Mouse (Mus musculus) kidney, postnatal 0 days (tissue): ENCODE data around the gene Pygl. TPM values are rescaled to one million over a fixed set of nuclear protein-coding genes. Genes with fewer than 3 reads are reported as not detected.

Experiments used
- ATAC-seq: fragments of 200-750 bp; cut with Nextera tagmentation; replicated peaks from 2 replicates; pipeline ENCODE4 v1.8.0; 2017; ENCODE audit warnings: low read depth, moderate number of reproducible peaks, moderate TSS enrichment, moderate library complexity; ENCODE audit not compliant: low FRiP score
- DNase-seq: peaks from one replicate; pipeline ENCODE4 v3.0.0-alpha.2; 2016; ENCODE audit warnings: low spot score
- H3K27ac ChIP-seq: fragments of 300-500 bp; sonication (generic); 2 replicates; pipeline ENCODE4 v1.5.1; 2014; ENCODE audit warnings: mild to moderate bottlenecking
- H3K27me3 ChIP-seq: fragments of 300-500 bp; sonication (generic); 2 replicates; pipeline ENCODE4 v1.6.1; 2014; ENCODE audit warnings: low read length, mixed read lengths; ENCODE audit not compliant: insufficient read depth
- H3K36me3 ChIP-seq: fragments of 300-500 bp; sonication (generic); 2 replicates; pipeline ENCODE4 v1.6.1; 2014; ENCODE audit warnings: low read length, mixed read lengths; ENCODE audit not compliant: insufficient read depth
- H3K4me1 ChIP-seq: fragments of 300-500 bp; sonication (generic); replicated peaks from 2 replicates; pipeline ENCODE4 v1.6.1; 2014; ENCODE audit warnings: antibody characterized with exemption, low read length, mixed read lengths; ENCODE audit not compliant: insufficient read depth
- H3K4me2 ChIP-seq: fragments of 300-500 bp; sonication (generic); 2 replicates; pipeline ENCODE4 v1.6.1; 2014; ENCODE audit warnings: mild to moderate bottlenecking, low read length, moderate library complexity, mixed read lengths
- H3K4me3 ChIP-seq: fragments of 300-500 bp; sonication (generic); replicated peaks from 2 replicates; pipeline ENCODE4 v1.5.1; 2014; ENCODE audit warnings: low read depth, low read length
- H3K9ac ChIP-seq: fragments of 300-500 bp; sonication (generic); 2 replicates; pipeline ENCODE4 v1.6.1; 2014; ENCODE audit warnings: low read depth, low read length
- H3K9me3 ChIP-seq: fragments of 300-500 bp; sonication (generic); replicated peaks from 2 replicates; pipeline ENCODE4 v1.6.1; 2016; ENCODE audit warnings: low read length, inconsistent platforms, mixed read lengths
- CTCF ChIP-seq: IDR thresholded peaks from 2 replicates; pipeline ENCODE4 v1.5.1; 2016; ENCODE audit warnings: antibody characterized with exemption, low read depth, mild to moderate bottlenecking, moderate library complexity
- WGBS: fragments of 180-500 bp; shearing (Covaris S2); extraction: QIAGEN DNeasy Blood & Tissue Kit; methylation state at CpG from one replicate; pipeline ENCODE4 v1.1.7; 2014; 5-methylcytosine and 5-hydroxymethylcytosine counted together
- polyA plus RNA-seq: library from polyadenylated mRNA; unstranded; fragments of >200 nt; fragmentation: Nextera tagmentation; extraction: Ambion mirVana; gene quantifications from 2 replicates; pipeline ENCODE4 v1.2.1, GENCODE M21; 2015

Pygl gene
- polyA plus RNA-seq, 1 experiment from 2014 or later, result 44.2 TPM

DNA sequence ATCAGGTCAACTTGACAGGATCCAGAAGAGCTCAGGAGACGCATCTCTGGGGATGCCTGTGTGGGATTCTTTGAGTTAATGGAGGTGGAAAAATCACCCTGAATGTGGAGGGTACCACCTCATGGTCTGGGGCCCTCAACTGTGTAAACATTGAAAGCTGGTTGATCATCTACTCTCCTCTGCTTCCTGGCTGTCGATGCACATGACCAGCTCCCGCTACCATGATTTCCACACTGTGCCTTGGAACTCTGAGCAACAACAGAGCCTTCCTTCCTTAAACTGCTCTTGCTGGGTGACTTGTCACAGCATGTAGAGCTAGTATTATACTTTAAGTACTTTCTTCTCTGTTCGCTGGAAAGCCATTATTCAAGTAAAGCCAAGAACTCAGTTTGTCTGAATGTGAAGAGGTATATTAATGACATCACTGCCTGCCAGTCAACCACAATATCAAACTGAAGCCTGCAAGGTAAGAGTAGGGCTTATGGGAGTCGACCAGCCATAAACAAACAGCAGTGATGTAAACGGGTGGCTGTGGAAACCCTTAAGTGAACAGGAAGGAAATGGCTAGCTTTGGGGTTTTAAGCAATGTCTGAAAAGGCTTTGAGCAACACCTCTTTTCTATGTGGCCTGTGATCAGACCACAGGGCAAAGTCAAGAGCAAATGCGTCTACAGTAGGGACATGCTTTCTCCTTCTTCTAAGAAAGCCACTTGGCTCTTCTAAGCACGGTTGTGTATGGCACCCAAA, 12.3 kb downstream of the Pygl start:
- H3K27me3 ChIP-seq, result no peaks in the 10 kb centered on the region
- no peaks in the 10 kb centered on the region; the same call in 1 of the 2 replicates for H3K4me1 ChIP-seq
- no peak overlapping the region for H3K4me3 ChIP-seq
- peak overlapping the region; percentile 39; the same call in 1 of the 2 replicates for H3K27ac ChIP-seq
- H3K9ac ChIP-seq, result no peak overlapping the region
- DNase-seq (no peak), ATAC-seq (no peak; the same call in 1 of the 2 replicates)
- H3K36me3 ChIP-seq, result peaks cover 14% of the 10 kb centered on the region
- H3K9me3 ChIP-seq, result no peaks in the 10 kb centered on the region
- no peak for TF ChIP-seq CTCF
- H3K4me2 ChIP-seq, result no peak overlapping the region
- WGBS, result 64% methylated on average over 8 of the region's 8 CpGs

GRCm38 (mm10) chr12:70216229-70216800, 15.0 kb downstream of the Pygl start:
- Histone ChIP-seq H3K4me2 (no peak overlapping the region), H3K36me3 (peaks cover 14% of the 10 kb centered on the region), H3K27me3 (no peaks in the 10 kb centered on the region), H3K4me3 (no peak overlapping the region), H3K4me1 (no peaks in the 10 kb centered on the region), H3K27ac (no peak overlapping the region), H3K9me3 (no peaks in the 10 kb centered on the region), H3K9ac (no peak overlapping the region)
- no peak for TF ChIP-seq CTCF
- WGBS, result 72% methylated on average over 16 of the region's 16 CpGs
- DNase-seq, result no peak
- no peak for ATAC-seq

DNA sequence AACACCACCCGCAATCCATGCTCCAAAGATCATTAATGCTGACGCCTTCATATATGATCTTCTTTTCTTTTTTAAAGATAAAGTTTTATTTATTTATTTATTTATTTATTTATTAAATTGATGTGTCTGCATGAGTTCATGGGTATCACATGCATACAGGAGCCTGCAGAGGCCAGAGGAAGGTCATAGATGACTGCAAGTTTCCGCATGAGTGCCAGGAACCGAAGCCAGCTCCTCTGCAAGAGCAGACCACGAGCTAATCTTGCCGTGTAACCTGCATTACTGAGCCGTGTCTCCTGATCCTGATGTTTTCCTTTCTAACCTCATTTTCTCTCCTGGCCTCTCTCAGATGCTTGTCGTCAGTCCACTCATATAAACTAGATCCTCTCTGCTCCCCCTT, 17.0 kb downstream of the Pygl start:
- TF ChIP-seq CTCF, result no peak
- Histone ChIP-seq H3K9me3 (no peaks in the 10 kb centered on the region), H3K27ac (peak overlapping the region; percentile 33), H3K9ac (no peak overlapping the region), H3K27me3 (no peaks in the 10 kb centered on the region), H3K4me1 (no peaks in the 10 kb centered on the region), H3K36me3 (peaks cover 14% of the 10 kb centered on the region), H3K4me2 (no peak overlapping the region), H3K4me3 (no peak overlapping the region)
- ATAC-seq (peak; percentile 59; the same call in 1 of the 2 replicates), DNase-seq (peak; percentile 41)
- 45% methylated on average over 8 of the region's 8 CpGs for WGBS

DNA sequence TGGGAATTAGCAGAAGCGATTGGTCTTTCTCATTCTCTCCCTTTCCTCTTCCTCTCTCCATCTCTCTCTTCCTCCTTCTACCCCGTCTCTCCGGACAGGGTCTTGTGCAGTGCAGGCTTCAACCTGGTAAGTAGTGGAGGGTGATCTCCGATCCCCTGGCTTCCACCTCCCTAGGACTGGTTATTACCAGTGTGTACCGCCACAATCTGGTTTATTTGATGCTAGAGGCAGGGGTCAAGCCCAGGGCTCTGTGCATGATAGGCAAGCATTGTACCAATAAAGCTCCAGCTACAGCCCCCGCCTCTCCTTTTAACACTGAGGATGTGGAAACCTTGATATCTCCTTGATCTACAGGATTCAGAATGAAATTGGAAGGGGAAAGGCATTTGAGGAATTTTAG, 17.7 kb downstream of the Pygl start:
- no peak overlapping the region for H3K4me3 ChIP-seq
- H3K4me1 ChIP-seq, result no peaks in the 10 kb centered on the region
- no peak for TF ChIP-seq CTCF
- H3K36me3 ChIP-seq, result peaks cover 12% of the 10 kb centered on the region
- DNase-seq (no peak), ATAC-seq (no peak)
- WGBS, result 70% methylated on average over 6 of the region's 6 CpGs
- H3K9me3 ChIP-seq, result no peaks in the 10 kb centered on the region
- no peak overlapping the region for H3K27ac ChIP-seq
- H3K27me3 ChIP-seq, result no peaks in the 10 kb centered on the region
- H3K9ac ChIP-seq, result no peak overlapping the region
- H3K4me2 ChIP-seq, result no peak overlapping the region

DNA sequence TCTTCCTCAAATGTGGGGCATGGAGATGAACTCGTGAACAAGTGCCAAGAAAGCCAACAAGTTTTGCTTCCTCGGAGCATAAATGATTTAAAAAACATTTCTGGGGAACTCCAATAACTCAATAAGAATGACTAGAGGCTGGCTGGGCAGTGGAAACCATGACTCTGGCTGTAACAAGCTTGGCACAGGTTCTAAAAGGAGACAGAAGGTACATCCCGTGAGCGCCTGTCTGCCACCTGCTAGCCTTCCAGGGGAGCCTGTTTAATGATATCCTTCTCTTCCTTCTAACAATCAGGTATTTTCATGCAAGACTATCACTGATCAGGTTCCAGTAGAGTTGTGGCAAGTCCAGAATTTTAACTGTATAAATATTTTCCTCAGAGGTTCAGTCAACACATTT, 18.8 kb downstream of the Pygl start:
- H3K27ac ChIP-seq, result no peak overlapping the region
- H3K4me3 ChIP-seq, result no peak overlapping the region
- WGBS, result 80% methylated on average over 4 of the region's 4 CpGs
- DNase-seq (no peak), ATAC-seq (no peak)
- H3K4me2 ChIP-seq, result no peak overlapping the region
- H3K9me3 ChIP-seq, result no peaks in the 10 kb centered on the region
- H3K4me1 ChIP-seq, result no peaks in the 10 kb centered on the region
- no peak overlapping the region for H3K9ac ChIP-seq
- TF ChIP-seq CTCF, result no peak
- H3K36me3 ChIP-seq, result peaks cover 6% of the 10 kb centered on the region; the same call in 1 of the 2 replicates
- H3K27me3 ChIP-seq, result no peaks in the 10 kb centered on the region

- Histone ChIP-seq H3K27ac (no peak overlapping the region), H3K36me3 (0 out of 2 replicates have a peak, but pooled peaks cover 2% of the 10 kb centered on the region), H3K9ac (no peak overlapping the region), H3K4me2 (no peak overlapping the region), H3K9me3 (no peaks in the 10 kb centered on the region), H3K27me3 (no peaks in the 10 kb centered on the region), H3K4me3 (no peak overlapping the region), H3K4me1 (no peaks in the 10 kb centered on the region)
- 35% methylated on average over 5 of the region's 5 CpGs for WGBS
- no peak for TF ChIP-seq CTCF
- no peak for DNase-seq
- ATAC-seq, result no peak
Measured at GRCm38 (mm10) chr12:70208214-70208613, 23.1 kb downstream of the Pygl start.
